Mouse (Mus musculus) kidney, adult 18-20 months (tissue): Measurements from ENCODE around the gene Ecm1.

Experiments
- DNase-seq: peaks from one replicate; pipeline ENCODE4 v3.0.0; 2021

Gene Ecm1

GRCm38 (mm10) chr3:95739353-95740104, at the start of gene Ecm1:
TSS of gene Ecm1 (minus strand) at chr3:95739569.
- DNase-seq, result peak; percentile 57

DNA sequence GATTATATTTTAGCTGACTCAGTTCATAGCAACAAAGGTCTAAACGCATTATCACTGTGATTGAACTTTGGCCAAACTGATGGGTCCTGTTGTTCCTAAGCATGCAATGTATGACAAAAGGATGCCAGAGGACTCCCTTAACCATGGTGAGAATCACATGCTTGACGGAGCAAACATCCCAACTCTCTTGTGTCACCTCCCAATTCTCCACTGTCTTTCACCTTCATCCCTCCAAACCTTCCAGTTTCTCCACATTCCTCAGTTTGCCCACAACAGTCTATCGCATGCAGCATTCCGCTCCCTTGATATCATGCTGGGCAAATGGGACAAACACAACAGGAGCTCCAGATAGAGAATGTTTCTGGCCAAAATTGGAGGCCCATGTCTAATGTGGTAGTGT, 46.1 kb upstream of the Ecm1 start:
- no peak for DNase-seq

- DNase-seq, result no peak
Measured at GRCm38 (mm10) chr3:95771985-95772384, 32.6 kb upstream of the Ecm1 start.

DNA sequence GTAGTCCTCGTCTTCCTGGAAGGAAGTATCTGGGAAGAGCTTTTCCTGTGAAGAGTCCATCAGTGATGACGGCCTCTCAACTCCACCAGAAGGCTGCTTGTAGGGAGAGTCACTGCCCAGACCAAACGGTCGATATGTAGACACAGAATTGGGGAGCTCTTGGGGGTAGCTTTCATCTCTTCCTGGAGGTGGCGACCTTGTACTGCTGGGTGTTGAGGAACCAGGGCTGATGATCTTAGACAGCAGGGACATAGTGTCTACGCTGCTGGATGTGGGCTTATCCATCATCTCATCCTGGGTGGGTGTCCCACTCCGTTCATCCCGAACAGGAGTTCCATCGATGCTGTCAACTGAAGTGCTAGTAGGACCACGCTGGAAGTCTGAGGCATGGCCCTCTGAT, 26.2 kb upstream of the Ecm1 start:
- DNase-seq, result no peak

GRCm38 (mm10) chr3:95763811-95764210, 24.4 kb upstream of the Ecm1 start:
- no peak for DNase-seq

GRCm38 (mm10) chr3:95762961-95763360, 23.6 kb upstream of the Ecm1 start:
- DNase-seq, result no peak

DNA sequence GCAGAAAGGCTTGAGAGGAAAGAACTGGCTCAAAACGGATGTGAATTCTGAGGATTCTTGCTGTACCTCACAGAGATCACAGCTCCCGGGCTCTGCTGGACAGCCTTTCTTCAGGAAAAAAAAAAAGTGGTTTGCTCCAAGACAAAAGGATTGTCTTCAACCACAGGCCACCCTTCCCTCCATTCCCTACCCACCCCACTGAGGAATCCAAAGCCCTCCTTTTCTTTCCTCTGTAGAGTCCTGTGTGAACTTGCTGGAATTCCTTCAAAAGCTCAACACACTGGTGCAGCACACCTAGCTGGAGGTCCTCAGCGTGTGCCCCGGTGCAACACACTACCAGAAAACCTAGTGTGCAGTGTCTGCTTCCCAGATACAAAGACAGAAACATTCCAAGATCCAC, 22.4 kb upstream of the Ecm1 start:
- no peak for DNase-seq

- no peak for DNase-seq
Measured at GRCm38 (mm10) chr3:95760656-95761055, 21.3 kb upstream of the Ecm1 start.

GRCm38 (mm10) chr3:95760106-95760505, 20.7 kb upstream of the Ecm1 start, which contains the start of gene Tars2:
TSS of gene Tars2 (minus strand) at chr3:95760206.
- no peak for DNase-seq

DNA sequence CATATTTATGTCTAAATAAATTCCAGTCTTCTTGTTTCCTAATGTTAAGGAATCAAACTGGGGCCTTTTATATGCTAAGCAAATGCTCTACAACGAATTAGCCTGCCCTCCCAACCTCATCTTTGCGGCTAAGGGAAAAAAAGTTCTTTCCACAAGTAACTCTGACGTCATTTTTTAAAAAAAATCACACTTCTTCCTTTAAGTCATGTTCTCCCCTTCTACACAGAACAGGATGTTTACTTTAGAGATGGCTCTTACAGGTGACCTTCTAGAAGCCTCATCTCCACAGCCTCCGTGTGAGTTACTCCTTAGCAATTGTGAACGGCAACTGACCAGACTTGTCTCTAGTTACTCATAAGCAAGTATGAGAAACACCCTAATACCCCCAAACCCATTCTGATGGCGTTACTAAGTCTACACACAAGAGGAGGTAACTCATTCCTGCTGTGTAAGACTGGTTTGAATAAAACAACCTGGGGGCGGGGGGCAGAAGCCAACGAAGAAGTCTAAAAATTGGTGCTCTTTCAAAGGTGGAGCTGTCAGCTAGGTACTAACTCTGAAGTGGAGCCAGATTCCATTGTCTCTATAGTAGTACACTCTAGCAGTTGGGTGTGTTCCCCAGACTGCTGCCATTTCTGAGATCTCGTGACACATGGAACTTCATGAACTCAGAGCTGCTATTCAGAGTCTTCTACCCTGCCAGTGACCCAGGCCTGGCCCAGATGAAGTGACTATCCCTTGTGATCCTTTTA, 19.3 kb upstream of the Ecm1 start:
- no peak for DNase-seq

DNA sequence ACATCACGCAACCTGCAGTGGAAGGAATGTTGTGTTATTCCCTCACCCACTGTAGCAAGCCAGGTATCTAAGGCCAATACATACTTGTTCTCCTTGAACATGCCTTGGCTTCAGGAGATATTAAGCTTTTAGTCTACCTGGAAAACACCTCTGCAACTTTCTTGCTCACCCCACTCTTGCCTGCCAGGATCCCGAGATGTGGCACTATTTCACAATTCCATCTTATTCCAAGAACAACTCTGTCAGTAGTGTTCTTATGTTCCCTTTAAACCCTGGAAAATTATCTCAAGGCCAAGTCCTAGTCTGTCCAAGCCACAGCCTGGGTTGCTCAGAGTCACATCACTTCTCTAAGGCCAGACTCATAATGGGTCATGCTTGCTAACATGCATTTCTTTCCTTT, 17.4 kb upstream of the Ecm1 start:
- no peak for DNase-seq

GRCm38 (mm10) chr3:95754345-95755206, 15.2 kb upstream of the Ecm1 start:
- DNase-seq, result peak; percentile 94

DNA sequence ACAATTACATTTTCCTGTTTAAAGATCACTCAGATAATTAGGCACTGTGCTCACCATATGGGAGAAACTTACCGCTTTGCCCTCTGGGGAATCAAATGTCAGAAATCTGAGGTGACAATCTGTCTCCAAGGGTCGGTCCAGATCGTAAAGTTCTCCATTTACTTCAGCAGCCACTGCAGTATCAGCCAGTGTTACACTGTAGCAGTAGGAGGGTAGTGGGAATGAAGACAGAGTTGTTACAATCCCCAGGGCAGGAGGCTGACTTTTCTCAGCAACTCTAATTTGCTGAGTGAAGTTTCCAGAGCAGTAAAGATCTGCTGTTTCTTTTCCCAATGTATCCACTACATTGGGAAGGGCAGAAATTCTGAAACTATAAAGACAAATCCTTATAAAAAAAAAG, 13.6 kb upstream of the Ecm1 start:
- no peak for DNase-seq

DNA sequence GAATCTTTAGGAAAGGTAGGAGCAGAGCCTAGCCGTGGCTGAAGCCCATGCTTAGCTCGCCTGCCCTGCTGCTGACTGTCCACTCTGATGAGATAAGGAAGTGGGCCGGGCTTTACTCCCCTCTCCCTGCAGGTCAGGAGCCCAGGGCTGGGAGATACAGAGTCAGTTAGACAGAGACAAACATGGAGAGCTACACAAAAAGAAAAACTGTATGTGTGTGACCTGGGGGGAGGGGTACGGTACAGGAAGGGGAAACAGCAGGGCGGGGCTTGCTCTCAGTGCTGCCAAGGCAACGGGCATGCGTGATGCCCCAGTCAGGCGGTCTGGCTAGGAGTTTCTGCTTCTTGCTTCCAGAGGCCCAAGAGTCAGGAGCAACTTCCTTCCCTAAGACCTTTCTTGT, 1.0 kb upstream of the Ecm1 start:
- DNase-seq, result peak; percentile 42

DNA sequence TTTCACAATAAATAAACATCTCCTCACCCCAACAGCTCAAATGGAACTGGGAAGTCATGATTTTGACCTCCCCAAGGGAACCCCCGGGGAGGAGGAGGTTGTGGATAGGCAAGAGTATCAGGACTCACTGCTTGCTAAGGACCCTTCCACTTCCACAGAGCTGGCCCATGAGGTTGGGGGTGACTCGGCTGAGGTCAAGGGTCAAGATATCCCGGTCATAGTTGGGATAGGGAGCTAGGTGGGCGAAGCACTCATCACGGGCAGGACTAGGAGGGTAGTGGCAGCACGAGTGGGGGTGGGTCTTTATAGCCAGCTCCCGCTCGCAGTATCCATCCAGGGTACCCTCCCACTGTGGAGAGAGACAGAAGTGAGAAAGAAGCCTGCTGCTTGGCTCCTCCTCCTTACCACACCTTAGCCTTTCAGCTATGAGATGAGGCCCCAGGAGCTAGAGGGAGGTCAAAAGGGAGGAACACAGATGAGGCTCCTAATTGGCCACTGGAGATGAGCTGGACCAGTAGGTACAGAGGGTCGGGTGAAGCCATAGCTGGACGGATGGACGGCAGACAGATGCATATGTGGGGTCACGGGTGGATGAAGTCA, 4.2 kb downstream of the Ecm1 start:
- no peak for DNase-seq

DNA sequence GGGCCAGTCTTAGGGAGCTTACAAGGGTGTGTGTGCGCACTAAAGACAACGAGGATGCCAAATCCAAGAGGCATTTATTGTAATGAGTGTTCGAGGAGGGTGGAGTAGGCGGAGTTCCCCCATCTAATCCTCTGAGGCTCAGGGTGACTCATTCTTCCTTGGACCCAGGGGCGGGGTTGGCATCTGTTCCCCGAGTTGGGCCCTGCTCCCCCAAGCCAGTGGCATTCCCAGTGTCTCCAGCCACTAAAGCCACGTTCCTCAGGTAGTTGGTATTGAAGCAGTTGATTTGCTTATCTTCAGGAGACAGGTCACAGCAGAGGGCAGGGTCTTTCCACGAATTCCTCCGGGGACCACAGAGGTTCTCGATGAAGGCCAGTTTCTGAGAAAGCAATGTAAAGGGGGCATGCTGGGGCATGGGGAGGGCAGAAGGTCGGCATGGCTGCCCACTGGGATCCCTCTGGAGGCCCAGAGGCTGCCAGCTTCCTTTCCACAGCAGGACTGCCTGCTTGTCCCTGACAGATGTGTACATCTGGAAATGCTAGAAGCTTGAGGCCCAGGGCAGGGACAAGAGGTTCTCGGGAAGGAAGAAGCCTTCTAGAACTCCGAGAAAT, 5.2 kb downstream of the Ecm1 start:
- DNase-seq, result no peak

DNA sequence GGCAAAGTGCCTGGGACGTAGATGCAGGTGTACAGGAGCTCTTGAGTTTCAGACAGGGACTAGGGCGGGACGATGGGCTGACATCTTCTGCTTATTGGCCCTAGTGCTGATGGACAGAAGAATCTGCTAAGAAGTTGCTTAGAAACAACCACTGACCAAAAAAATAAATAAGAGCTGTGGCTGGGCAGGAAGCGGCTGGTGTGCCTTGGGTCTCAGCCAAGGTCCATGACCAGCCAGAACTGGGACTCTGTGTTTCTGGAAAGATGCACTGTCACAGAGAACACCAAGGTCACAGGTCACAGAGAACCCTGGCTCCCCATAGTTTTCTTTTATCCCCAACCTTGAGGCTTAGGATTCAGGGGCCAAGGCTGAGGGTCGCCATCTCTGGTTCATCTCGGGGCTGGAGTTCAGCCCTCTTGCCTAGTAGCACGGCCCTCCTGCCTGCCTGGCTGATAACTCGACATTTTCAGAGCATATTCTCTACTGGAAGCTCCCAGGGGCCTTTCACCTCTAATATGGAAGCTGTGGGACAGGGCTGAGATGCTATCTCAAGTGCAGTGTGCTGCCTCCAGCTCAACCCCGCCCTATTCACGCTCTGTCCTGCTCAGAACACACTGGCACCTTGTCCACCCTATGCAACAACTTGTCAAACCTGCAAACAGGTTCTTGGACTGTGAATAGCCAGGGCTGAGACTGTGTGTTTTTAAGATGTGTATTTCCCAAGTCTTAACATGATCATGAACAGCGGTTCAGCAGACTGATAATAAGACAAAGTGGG, 6.4 kb downstream of the Ecm1 start:
- DNase-seq, result peak; percentile 42

DNA sequence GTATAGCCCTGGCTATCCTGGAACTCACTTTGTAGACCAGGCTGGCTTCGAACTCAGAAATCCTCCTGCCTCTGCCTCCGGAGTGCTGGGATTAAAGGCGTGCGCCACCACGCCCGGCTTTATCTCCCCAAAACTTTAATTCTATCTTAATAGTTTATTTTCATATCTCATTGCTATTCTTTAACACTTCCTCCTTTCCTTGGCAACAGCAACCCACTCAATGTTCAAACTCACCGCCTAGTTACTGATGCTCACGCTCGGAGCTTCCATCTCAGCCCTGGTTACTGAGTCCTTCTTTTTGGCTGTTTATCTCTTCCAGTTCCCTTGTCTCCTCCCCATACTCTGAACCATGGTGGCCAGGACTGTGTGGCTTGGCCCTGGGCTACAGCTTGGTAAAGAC, 7.1 kb downstream of the Ecm1 start:
- DNase-seq, result no peak

DNA sequence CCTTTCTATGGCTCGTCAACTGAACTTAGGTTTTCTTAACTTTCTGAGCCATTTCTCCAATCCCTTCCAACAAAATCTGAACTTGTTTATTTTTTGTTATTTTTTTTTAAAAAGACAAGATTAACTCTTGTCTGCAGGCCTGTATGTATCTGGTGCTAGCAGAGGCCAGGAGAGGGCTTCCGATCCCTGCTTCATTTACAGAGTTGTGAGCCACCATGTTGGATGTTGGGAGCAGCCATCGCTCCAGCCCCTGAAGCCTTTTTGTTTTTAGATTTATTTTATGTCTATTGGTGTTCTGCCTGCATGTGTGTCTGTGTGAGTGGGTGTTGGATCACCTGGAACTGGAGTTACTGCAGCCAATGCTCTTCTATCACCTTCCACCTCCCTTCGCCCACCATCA, 7.6 kb downstream of the Ecm1 start:
- DNase-seq, result no peak

DNA sequence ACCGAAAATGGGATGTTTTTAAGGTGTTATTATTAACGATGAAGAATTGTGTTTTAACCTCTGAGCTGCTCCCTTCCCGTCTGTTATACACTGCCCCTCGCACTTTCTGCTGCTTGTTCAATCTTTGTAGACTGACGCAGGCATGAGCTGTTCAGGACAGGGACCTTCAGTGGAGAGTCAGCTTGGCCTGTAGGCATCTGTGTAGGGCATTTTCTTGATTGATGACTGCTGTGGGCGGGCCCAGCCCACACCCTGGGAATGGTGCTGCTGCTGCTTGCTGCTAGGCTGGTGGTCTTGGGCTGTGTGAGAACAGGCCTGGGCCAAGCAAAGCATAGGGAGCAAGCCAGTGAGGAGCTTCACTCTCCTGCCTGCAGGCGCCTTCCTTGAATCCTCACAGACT, 8.9 kb downstream of the Ecm1 start:
- no peak for DNase-seq

GRCm38 (mm10) chr3:95728906-95729305, 10.5 kb downstream of the Ecm1 start:
- DNase-seq, result no peak
